8 mouse cellular contexts compared by ENCODE assay signal in genomic region chr2:103760906-103761716, GRCm38 (mm10). TPM values are rescaled to one million over a fixed set of nuclear protein-coding genes. Genes with fewer than 3 reads are reported as not detected.
DNase-seq lines count a peak whose midpoint lies in the region; ATAC-seq lines count a peak whose summit lies in the region.

Nat10 (minus strand) TSS chr2:103761270.

- WGBS in hindbrain, embryonic 16.5 days = 1% methylated on average over 47 of the region's 47 CpGs
- WGBS in macrophage (ENCODE audit: missing documents) = under 1% methylated on average over 47 of the region's 47 CpGs

- peak within 1 kb of the TSS; percentile 89 for H3K4me2 ChIP-seq in hindbrain, embryonic 16.5 days (ENCODE audit: low read length)

- no peaks in the 10 kb centered on the region for H3K9me3 ChIP-seq in hindbrain, embryonic 16.5 days (ENCODE audit: control insufficient read depth, low read length)

- peak within 1 kb of the TSS; percentile 73 for H3K27ac ChIP-seq in hindbrain, embryonic 16.5 days (ENCODE audit: low read depth, low read length)
- H3K27ac ChIP-seq in macrophage = peak within 1 kb of the TSS; percentile 62

- peak; percentile 98 for ATAC-seq in hindbrain, embryonic 16.5 days

- peaks cover 14% of the 10 kb centered on the region for H3K4me1 ChIP-seq in hindbrain, embryonic 16.5 days (ENCODE audit: control insufficient read depth, insufficient read depth, low read depth, low read length)

- peaks cover 22% of the 10 kb centered on the region for H3K79me2 ChIP-seq in macrophage (ENCODE audit: inconsistent target)

- peak within 1 kb of the TSS; percentile 68 for H3K9ac ChIP-seq in hindbrain, embryonic 16.5 days (ENCODE audit: low read depth, low read length)

- peak within 1 kb of the TSS; percentile 77 for H3K4me3 ChIP-seq in hindbrain, embryonic 16.5 days (ENCODE audit: low read length)
- H3K4me3 ChIP-seq in macrophage (ENCODE audit: inconsistent target) = peak within 1 kb of the TSS; percentile 96

- peaks cover 11% of the 10 kb centered on the region for H3K36me3 ChIP-seq in hindbrain, embryonic 16.5 days (ENCODE audit: control insufficient read depth, insufficient read depth, low read length)
- H3K36me3 ChIP-seq in macrophage (ENCODE audit: inconsistent target) = peaks cover 3% of the 10 kb centered on the region; the same call in 1 of the 2 replicates

- no peaks in the 10 kb centered on the region for H3K27me3 ChIP-seq in hindbrain, embryonic 16.5 days (replicated peaks; ENCODE audit: control insufficient read depth, insufficient read depth, low read length)

- peak; percentile 95 for DNase-seq in WW6 (ENCODE audit: low read depth, low spot score)
- peak; percentile 98 for DNase-seq in cerebellum, postnatal 4 days (ENCODE audit: low spot score in 2 of 2)
- peak; percentile 98 for DNase-seq in gastrocnemius, adult 18-20 months (ENCODE audit: low spot score)
- peak; percentile 98 to 99 for DNase-seq in left cerebral cortex, adult 18-20 months (ENCODE audit: low spot score in 2 of 2)
- peak; percentile 99 for DNase-seq in right cerebral cortex, adult 18-20 months
- peak; percentile 90 for DNase-seq in urinary bladder, postnatal 10 days (ENCODE audit: low spot score)

RNA-seq across cellular contexts. Expression of gene Nat10, which starts in this region (rescaled TPM):
- 10 to 100 TPM; 14.3 to 17.3 TPM for total RNA-seq in gastrocnemius, adult 18-20 months (2021)
- polyA plus RNA-seq in hindbrain, embryonic 16.5 days (2015; fragmentation: Nextera tagmentation; extraction: Ambion mirVana) = 19.3 and 19.8 TPM in 2 replicates
- total RNA-seq in left cerebral cortex, adult 18-20 months (2021) = 10 to 100 TPM; 30.6 to 33.2 TPM
- total RNA-seq in macrophage (2018; cell fraction: chromatin; rRNA removed) = 100 to 1,000 TPM in 2 of 26 experiments, 10 to 100 TPM in 24; 27.3 to 110 (median 71.5) TPM
- 10 to 100 TPM in 13 of 26 experiments, 1 to 10 TPM in 13; 6.1 to 14.4 (median 9.9) TPM for total RNA-seq in macrophage (2018; cell fraction: cytosol; rRNA removed)
- 10 to 100 TPM; 12.2 to 78.1 (median 32.6) TPM for total RNA-seq in macrophage (2018; cell fraction: nucleus; rRNA removed)
- polyA plus RNA-seq in macrophage (2018) = 10.2 to 23.1 TPM (median 16.4 TPM) in 3 replicates

Comparison
In these comparisons a context has a peak if more than half of its experiments do, and no peak if none do; other contexts are left out.
1. Peak in every context shown above with its lines: DNase-seq, ATAC-seq, H3K4me3 ChIP-seq and H3K27ac ChIP-seq.